Mouse (Mus musculus) lung, postnatal 0 days (tissue): ENCODE measurements around the gene Yju2. TPM values are rescaled to one million over a fixed set of nuclear protein-coding genes. Genes with fewer than 3 reads are reported as not detected.
A peak's percentile ranks its signal among the peaks of the same experiment; 100 is the strongest.

ENCODE experiments used
- ATAC-seq: fragments of 200-750 bp; cut with Nextera tagmentation; 2 replicates; pipeline ENCODE4 v1.8.0; 2017; ENCODE audit warnings: moderate library complexity
- DNase-seq: peaks from one replicate; pipeline ENCODE4 v3.0.0-alpha.2; 2016; ENCODE audit warnings: low spot score
- H3K27ac ChIP-seq: fragments of 300-500 bp; sonication (generic); 2 replicates; pipeline ENCODE4 v1.5.1; 2014; ENCODE audit warnings: antibody characterized with exemption, mild to moderate bottlenecking, low read length, mixed read lengths
- H3K27me3 ChIP-seq: fragments of 300-500 bp; sonication (generic); replicated peaks from 2 replicates; pipeline ENCODE4 v1.6.1; 2014; ENCODE audit warnings: low read length, mixed read lengths; ENCODE audit not compliant: insufficient read depth
- H3K36me3 ChIP-seq: fragments of 300-500 bp; sonication (generic); 2 replicates; pipeline ENCODE4 v1.6.1; 2014; ENCODE audit warnings: low read length, mixed read lengths; ENCODE audit not compliant: insufficient read depth
- H3K4me1 ChIP-seq: fragments of 300-500 bp; sonication (generic); 2 replicates; pipeline ENCODE4 v1.6.1; 2014; ENCODE audit warnings: antibody characterized with exemption, low read depth, low read length, mixed read lengths; ENCODE audit not compliant: insufficient read depth
- H3K4me2 ChIP-seq: fragments of 300-500 bp; sonication (generic); replicated peaks from 2 replicates; pipeline ENCODE4 v1.6.1; 2014; ENCODE audit warnings: low read depth, mild to moderate bottlenecking, low read length, moderate library complexity, mixed read lengths
- H3K4me3 ChIP-seq: fragments of 300-500 bp; sonication (generic); 2 replicates; pipeline ENCODE4 v1.5.1; 2014; ENCODE audit warnings: low read depth, low read length
- H3K9ac ChIP-seq: fragments of 300-500 bp; sonication (generic); replicated peaks from 2 replicates; pipeline ENCODE4 v1.6.1; 2014; ENCODE audit warnings: low read depth, mild to moderate bottlenecking
- H3K9me3 ChIP-seq: fragments of 300-500 bp; sonication (generic); 2 replicates; pipeline ENCODE4 v1.6.1; 2016; ENCODE audit warnings: low read length, mixed read lengths
- CTCF ChIP-seq: IDR thresholded peaks from 2 replicates; pipeline ENCODE4 v1.5.1; 2016; ENCODE audit warnings: antibody characterized with exemption, mild to moderate bottlenecking
- EP300 ChIP-seq: IDR thresholded peaks from 2 replicates; pipeline ENCODE4 v1.6.1; 2016; ENCODE audit warnings: antibody characterized with exemption, mild to moderate bottlenecking, control low read depth
- WGBS: fragments of 180-500 bp; shearing (Covaris S2); extraction: QIAGEN DNeasy Blood & Tissue Kit; methylation state at CpG from one replicate; pipeline ENCODE4 v1.1.7; 2014; 5-methylcytosine and 5-hydroxymethylcytosine counted together
- polyA plus RNA-seq: library from polyadenylated mRNA; unstranded; fragments of >200 nt; fragmentation: Nextera tagmentation; extraction: Ambion mirVana; gene quantifications from 2 replicates; pipeline ENCODE4 v1.2.1, GENCODE M21; 2015

Gene Yju2
- polyA plus RNA-seq, 1 experiment from 2014 or later, result 19.2 TPM

GRCm38 (mm10) chr17:55959946-55960740 lies 1.2 kb downstream of the Yju2 start:
- no peaks in the 10 kb centered on the region for H3K27me3 ChIP-seq
- peaks cover 4% of the 10 kb centered on the region; the same call in 1 of the 2 replicates for H3K4me1 ChIP-seq
- H3K4me3 ChIP-seq, result peak overlapping the region; percentile 46; the same call in 1 of the 2 replicates
- ATAC-seq, result no peak
- H3K9me3 ChIP-seq, result no peaks in the 10 kb centered on the region
- 0 out of 2 replicates have a peak overlapping the region, but pooled peaks have one; percentile 23 for H3K9ac ChIP-seq
- peak overlapping the region; percentile 53 for H3K4me2 ChIP-seq
- peak overlapping the region; percentile 90; the same call in 1 of the 2 replicates for H3K27ac ChIP-seq
- DNase-seq, result no peak
- no peaks in the 10 kb centered on the region for H3K36me3 ChIP-seq
- WGBS, result 67% methylated on average over 10 of the region's 10 CpGs
- TF ChIP-seq EP300, result no peak

GRCm38 (mm10) chr17:55960791-55961190 lies 1.9 kb downstream of the Yju2 start:
- Histone ChIP-seq H3K4me2 (no peak overlapping the region), H3K4me1 (peaks cover 4% of the 10 kb centered on the region; the same call in 1 of the 2 replicates), H3K27me3 (no peaks in the 10 kb centered on the region), H3K9ac (no peak overlapping the region), H3K27ac (no peak overlapping the region), H3K9me3 (no peaks in the 10 kb centered on the region), H3K36me3 (no peaks in the 10 kb centered on the region), H3K4me3 (no peak overlapping the region)
- ATAC-seq (no peak), DNase-seq (no peak)
- TF ChIP-seq CTCF (no peak), EP300 (no peak)

DNA sequence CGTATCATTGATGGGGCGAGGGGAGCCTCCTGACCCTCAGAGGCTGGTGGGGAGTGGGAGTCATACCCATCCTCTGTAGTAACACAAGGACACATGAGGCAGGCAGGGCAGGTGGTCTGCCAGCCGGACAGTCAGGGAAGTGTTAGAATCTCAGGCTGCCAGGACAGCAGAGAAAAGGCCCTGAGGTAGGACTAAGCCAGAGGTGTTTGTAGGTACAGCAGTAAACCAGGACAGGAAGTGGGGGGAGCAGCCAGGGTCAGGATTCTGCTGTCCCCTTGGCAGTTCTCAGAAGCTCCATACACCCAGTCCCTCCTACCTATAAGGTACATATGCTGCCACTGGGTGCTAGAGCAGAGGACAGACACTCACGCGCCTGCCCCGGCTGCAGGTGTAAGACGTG lies 2.7 kb downstream of the Yju2 start:
- H3K27me3 ChIP-seq, result no peaks in the 10 kb centered on the region
- ATAC-seq, result no peak

GRCm38 (mm10) chr17:55963171-55963570 lies 4.3 kb downstream of the Yju2 start:
- H3K27ac ChIP-seq, result no peak overlapping the region
- DNase-seq (peak; percentile 63), ATAC-seq (no peak)
- no peak overlapping the region for H3K9ac ChIP-seq
- TF ChIP-seq CTCF (no peak), EP300 (no peak)
- WGBS, result 64% methylated on average over 14 of the region's 14 CpGs
- H3K36me3 ChIP-seq, result peaks cover 11% of the 10 kb centered on the region
- no peaks in the 10 kb centered on the region for H3K27me3 ChIP-seq
- no peak overlapping the region for H3K4me3 ChIP-seq
- peaks cover 4% of the 10 kb centered on the region; the same call in 1 of the 2 replicates for H3K4me1 ChIP-seq
- no peaks in the 10 kb centered on the region for H3K9me3 ChIP-seq
- H3K4me2 ChIP-seq, result no peak overlapping the region

More for the DNA sequence above, 2.7 kb downstream of the Yju2 start:
- Histone ChIP-seq H3K27ac (no peak overlapping the region), H3K9ac (no peak overlapping the region), H3K36me3 (peaks cover 5% of the 10 kb centered on the region; the same call in 1 of the 2 replicates), H3K4me1 (peaks cover 4% of the 10 kb centered on the region; the same call in 1 of the 2 replicates), H3K4me3 (no peak overlapping the region), H3K9me3 (no peaks in the 10 kb centered on the region), H3K4me2 (no peak overlapping the region)
- DNase-seq, result no peak
- WGBS, result 94% methylated on average over 7 of the region's 7 CpGs
- TF ChIP-seq CTCF, result no peak
- no peak for TF ChIP-seq EP300

GRCm38 (mm10) chr17:55964496-55964895 lies 5.6 kb downstream of the Yju2 start:
- ATAC-seq (no peak), DNase-seq (no peak)
- peaks cover 11% of the 10 kb centered on the region for H3K36me3 ChIP-seq
- no peak overlapping the region for H3K9ac ChIP-seq
- no peaks in the 10 kb centered on the region for H3K9me3 ChIP-seq
- 95% methylated on average over 10 of the region's 10 CpGs for WGBS
- no peak overlapping the region for H3K4me2 ChIP-seq
- H3K27me3 ChIP-seq, result no peaks in the 10 kb centered on the region
- no peak overlapping the region for H3K4me3 ChIP-seq
- H3K27ac ChIP-seq, result no peak overlapping the region
- no peaks in the 10 kb centered on the region for H3K4me1 ChIP-seq
- TF ChIP-seq EP300, result no peak
- TF ChIP-seq CTCF, result no peak

GRCm38 (mm10) chr17:55964996-55965395 lies 6.1 kb downstream of the Yju2 start:
- TF ChIP-seq EP300, result no peak
- peak; percentile 19; the same call in 1 of the 2 replicates for TF ChIP-seq CTCF
- Histone ChIP-seq H3K9ac (no peak overlapping the region), H3K36me3 (peaks cover 11% of the 10 kb centered on the region), H3K4me3 (no peak overlapping the region), H3K4me2 (no peak overlapping the region), H3K27ac (no peak overlapping the region), H3K9me3 (no peaks in the 10 kb centered on the region), H3K27me3 (no peaks in the 10 kb centered on the region), H3K4me1 (no peaks in the 10 kb centered on the region)
- ATAC-seq (no peak), DNase-seq (no peak)
- 82% methylated on average over 9 of the region's 9 CpGs for WGBS
